Mouse (Mus musculus) MEL-GATA-1-ER (cell line): Measurements from ENCODE around the gene Rragd.
"Not testable (repeated sequence)": the region's sequence is repeated elsewhere in the genome, so short reads cannot be mapped to it uniquely, and the experiment has no call there.

Experiments used
- DNase-seq: peaks from one replicate; pipeline ENCODE4 v3.0.0-alpha.2; 2012; ENCODE audit warnings: low read depth; ENCODE audit errors: extremely low read depth

Rragd gene

DNA sequence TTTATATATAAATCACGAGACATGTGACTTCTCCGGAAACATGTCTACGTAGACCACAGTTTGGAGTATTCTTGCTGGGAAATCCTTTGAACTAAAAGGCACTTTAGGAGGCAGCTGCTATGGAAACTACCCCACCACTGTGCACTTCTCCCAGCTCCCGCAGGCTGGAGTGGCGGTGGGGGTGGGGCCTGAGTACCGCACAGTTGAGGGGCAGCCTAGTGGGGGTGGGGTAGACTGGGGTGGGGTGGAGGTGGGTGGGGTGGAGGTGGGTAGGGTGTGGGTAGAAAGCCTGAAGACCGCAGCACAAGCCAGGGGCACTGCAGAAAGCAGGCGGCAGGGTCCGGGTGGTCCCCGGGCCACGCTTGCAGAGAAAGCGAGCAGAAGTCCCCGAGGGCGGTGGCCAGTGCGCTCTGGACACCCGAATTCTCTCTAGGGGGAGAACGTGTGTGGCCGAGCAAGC lies at the start of gene Rragd:
Gene Rragd (plus strand): TSS at position 322 of the 460 bp plus-strand sequence.
- no peak for DNase-seq

- no peak for DNase-seq
Observed at GRCm38 (mm10) chr4:32936762-32937341, 46.0 kb upstream of the Rragd start.

- no peak for DNase-seq
Observed at GRCm38 (mm10) chr4:32939521-32939920, 43.3 kb upstream of the Rragd start.

DNA sequence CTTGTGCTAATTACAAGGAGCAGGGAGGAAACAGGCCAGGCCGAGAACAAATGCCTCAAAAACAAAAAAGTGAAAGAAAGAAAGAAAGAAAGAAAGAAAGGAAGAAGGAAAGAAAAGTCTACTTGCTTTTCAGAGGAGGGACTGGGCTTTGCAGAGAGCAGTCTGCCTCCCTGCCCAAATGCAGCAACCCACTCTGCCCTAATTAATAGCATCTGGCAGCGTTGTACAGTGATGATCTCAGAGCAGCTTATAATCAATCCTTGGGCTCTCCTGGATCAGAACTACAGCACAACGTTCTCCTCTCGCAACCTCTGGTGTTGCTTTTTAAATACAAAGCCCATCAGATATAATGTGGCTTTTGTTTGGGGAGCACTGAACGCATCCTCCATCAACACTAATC lies 42.9 kb upstream of the Rragd start:
- no peak for DNase-seq

GRCm38 (mm10) chr4:32940984-32941383 lies 41.9 kb upstream of the Rragd start:
- no peak for DNase-seq

DNA sequence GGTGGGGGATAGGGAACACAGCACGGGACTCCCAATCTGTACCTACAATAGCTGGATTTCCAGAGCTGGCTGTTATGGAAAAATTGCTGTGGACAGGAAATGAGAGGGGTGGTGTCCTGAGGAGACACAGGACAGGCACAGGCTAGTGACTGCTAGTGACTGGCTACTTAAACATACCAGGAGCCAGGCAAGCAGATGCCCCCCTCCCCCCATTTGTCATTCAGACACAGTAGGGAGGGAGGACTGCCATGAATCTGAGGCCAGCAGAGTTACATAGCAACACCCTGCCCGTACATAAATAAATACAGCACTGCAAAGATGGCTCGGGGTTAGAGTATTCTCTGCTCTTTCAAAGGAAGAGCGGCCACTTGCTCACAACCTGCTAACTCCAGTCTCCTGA lies 35.2 kb upstream of the Rragd start:
- no peak for DNase-seq

GRCm38 (mm10) chr4:32948696-32949095 lies 34.1 kb upstream of the Rragd start:
- DNase-seq, result no peak

DNA sequence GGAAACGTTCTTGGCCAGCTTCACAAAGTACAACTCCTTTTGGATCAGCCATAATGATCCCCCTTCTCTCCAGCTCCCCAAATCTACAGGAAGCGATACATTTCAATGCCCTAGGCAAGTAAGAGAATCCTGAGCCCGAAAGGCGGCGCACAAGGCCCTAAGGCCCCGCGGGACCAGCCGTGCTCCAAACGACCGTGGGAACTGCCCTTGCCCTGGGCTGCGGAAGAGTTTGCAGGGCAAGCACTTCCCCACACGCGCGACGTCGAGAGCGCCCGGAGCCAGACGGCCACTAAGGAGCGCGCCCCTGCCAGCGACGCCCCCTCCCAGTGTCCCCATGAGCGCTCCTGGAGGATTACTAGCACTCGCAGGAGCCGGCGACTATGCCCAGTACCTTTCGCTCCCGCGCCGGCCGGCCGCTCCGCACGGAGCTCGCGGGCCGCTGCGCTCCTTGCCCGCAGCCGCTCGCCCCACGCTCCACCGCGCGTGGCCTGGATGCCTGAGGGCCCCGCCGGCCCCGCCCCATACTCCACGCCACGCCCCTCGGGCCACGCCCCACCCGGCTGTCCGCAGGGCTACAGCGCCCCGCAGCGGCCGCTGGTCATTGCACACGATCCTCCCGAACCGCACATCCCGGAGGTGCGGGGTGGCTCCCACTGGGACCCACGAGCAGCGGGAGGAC lies 32.3 kb upstream of the Rragd start, which contains the start of gene Ankrd6:
Gene Ankrd6 (minus strand): TSS at position 486 of the 679 bp plus-strand sequence.
- DNase-seq, result no peak

DNA sequence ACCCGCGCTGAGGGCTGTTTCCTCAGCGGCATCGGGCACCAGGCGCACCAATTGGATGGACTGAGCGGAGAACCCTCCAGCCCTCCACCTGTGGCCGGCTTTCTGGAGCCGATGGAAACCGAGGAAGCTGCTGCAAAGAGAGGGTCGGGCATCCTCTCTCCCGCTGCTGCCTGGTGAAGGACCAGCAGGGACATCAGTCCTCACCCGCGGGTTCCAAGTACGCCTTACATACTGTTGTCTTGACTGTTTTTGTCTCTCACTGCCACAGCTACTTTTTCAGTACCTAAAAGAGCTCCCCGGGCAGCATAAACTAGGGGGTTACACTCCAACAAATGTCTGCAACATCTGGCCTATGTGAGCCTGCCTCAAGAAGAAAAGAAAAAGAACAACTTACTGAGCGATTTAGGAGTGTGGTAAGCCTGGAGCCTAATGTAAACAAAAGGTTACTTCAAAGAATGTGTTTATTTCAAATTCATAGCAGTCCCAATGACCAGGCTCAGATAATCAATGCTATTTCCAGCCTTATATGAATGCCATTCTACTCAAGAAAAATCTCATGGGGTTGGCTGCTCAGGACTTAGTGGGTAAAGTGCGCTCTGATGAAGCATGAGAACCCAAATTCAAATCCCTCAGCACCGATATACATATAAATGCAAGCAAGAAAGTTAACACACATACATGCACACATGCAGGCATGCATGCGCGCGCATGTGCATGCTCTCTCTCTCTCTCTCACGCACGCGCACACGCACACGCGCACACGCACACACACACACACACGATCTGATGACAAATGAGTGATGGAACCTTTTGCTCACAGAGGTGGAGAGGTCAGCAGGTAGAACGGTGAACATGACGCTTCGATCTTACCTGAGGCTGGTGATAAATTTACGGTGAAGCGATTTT lies 31.5 kb upstream of the Rragd start:
- no peak for DNase-seq

- DNase-seq, result no peak
Observed at GRCm38 (mm10) chr4:32952681-32953080, 30.2 kb upstream of the Rragd start.

DNA sequence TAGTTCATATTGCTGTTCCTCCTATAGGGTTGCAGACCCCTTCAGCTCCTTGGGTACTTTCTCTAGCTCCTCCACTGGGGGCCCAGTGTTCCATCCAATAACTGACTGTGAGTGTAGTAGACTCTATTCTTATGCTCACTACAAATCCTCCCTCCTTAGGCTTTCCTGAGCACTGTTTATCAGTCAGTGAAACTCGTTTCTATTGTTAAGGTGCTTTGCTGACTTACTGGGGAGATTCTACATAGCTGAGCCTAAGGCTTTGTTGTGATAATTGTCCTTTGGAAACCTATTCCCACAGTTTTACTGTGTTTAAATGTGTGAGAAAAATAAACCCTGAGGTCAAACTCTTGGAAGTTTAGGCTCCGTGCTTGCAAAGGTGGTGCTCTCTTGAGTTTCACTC lies 26.4 kb upstream of the Rragd start:
- DNase-seq, result no peak

DNA sequence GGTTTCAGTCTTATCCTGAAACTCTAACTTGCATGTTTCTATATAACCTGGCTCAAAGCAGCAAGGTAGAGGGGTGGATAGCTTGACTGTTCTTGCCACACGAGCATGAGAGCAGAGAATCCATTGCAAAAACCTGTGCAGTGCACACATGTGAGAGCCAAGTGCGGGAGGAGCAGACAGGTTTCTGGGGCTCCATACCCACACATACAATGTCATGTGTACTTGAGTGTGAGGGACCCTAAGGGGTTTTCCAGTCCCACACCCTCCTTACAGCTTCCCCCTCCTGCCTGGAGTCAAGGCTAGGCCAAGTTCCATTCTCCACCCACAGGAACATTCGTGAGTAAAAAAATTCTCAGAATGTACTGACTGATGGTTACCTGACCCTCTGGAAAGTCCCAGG lies 21.4 kb upstream of the Rragd start:
- no peak for DNase-seq

- not testable (repeated sequence) for DNase-seq
Observed at GRCm38 (mm10) chr4:32964619-32965018, 18.2 kb upstream of the Rragd start.

DNA sequence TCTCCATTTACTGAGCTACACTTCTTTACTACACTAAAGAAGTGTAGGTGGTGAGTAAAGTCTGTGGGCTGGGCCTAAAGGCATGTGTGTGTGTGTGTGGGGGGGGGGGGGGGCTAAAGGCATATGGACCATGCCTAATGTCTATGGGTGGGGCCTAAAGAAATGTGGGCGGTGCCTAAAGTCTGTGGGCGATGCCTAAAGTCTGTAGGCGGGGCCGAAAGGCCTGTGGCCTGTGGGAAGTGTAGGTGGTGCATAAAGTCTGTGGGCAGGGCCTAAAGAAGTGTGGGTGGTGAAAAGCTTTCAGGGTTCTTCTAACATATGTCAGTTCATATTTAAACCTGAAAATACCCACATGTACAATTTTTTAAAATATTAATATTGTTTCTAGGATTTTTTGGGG lies 5.5 kb upstream of the Rragd start:
- no peak for DNase-seq

GRCm38 (mm10) chr4:32980061-32980460 lies 2.8 kb upstream of the Rragd start:
- DNase-seq, result no peak

DNA sequence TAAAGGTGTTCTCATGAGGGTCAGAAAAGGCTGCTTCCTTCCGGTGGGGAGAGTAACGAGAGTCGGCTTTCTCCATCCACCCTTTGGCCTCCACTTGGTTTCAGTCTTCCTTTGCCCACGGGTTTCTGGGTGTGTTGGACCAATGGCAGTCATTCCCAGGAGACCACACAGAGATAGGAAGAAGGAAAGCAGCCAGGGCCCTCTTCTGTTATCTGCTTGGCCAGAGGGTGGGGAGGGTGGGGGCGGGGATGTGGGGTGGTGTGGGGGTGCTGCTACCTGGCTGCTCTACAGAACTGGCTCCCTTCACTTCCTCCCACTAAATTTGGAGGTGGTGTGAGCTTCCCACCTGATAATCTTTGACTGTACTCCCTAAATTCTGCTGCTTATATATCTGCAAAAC lies 1.2 kb upstream of the Rragd start:
- no peak for DNase-seq

- no peak for DNase-seq
Observed at GRCm38 (mm10) chr4:32982041-32982715, 659 bp upstream of the Rragd start.

DNA sequence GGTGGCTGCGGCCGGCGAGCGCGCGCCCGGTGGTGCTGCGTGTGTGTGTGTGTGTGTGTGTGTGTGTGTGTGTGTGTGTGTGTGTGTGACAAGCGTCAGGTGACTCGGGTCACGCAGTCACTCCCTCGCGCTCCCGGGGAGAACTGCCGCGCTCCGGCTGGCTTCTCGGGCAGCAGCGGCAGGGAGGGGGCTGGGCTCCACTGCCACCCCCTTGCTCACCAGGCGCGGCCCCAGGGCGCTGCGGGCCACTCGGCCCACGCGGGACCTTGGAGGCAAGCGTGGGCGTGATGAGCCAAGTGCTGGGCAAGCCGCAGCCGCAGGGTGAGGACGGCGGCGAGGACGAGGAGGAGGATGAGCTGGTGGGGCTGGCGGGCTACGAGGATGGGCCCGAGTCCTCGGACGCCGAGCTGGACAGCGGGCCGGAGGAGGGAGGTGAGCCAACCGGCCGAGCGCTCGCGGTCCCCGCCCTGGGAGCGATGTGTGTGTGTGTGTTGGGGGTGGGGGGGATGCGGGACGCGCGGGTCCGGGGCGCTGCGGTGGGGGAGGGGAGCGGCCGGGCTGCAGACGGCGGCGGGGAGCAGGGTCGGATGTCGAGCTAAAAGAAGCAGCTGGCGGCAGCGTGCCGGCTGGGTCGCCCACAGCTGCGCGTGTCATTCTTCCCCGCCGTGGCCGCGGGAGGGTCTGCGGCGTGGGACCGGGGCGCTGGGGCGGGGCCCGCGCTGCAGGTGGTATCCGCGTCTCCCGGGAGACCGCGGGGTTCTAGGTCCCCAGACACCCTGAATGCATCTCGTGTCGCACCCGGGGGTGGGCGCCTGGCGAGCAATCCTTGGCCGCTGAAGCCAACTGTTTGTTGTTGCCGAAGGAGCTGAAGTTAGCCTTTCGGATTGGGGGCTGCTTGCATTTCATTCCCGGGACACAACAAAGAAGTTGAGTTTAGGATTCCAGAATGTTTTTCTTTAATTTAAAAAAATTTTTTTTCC lies 629 bp downstream of the Rragd start:
- no peak for DNase-seq

- no peak for DNase-seq
Observed at GRCm38 (mm10) chr4:32984242-32984641, 1.4 kb downstream of the Rragd start.
